Mouse (Mus musculus): ENCODE data around the gene Cd209e. TPM values are rescaled to one million over a fixed set of nuclear protein-coding genes. Genes with fewer than 3 reads are reported as not detected.
"Not testable (repeated sequence)": the region's sequence is repeated elsewhere in the genome, so short reads cannot be mapped to it uniquely, and the experiment has no call there.

The Cd209e gene
- polyA plus RNA-seq (2011; ENCODE audit: insufficient read length, low read depth, missing spikeins): not detected in 2 replicates

GRCm38 (mm10) chr8:3854209-3854608, at the start of gene Cd209e:
Gene Cd209e, minus strand, starts transcription at chr8:3854309.
- Histone ChIP-seq H3K4me3 (ENCODE audit: insufficient read depth, low read length) (no peak within 1 kb of the TSS), H3K27ac (ENCODE audit: insufficient read depth, low read length) (no peak within 1 kb of the TSS), H3K4me1 (ENCODE audit: control insufficient read depth, insufficient read depth, low read length) (no peaks in the 10 kb centered on the region)
- TF ChIP-seq CTCF (IDR thresholded peaks at IDR 0.05; ENCODE audit: borderline replicate concordance, insufficient read depth, low read length) (no peak), POLR2A (IDR thresholded peaks at IDR 0.05; ENCODE audit: low read depth, low read length) (no peak)

- Histone ChIP-seq H3K27ac (ENCODE audit: insufficient read depth, low read length) (no peak within 1 kb of the TSS), H3K4me3 (ENCODE audit: insufficient read depth, low read length) (no peak within 1 kb of the TSS), H3K4me1 (ENCODE audit: control insufficient read depth, insufficient read depth, low read length) (no peaks in the 10 kb centered on the region)
- TF ChIP-seq POLR2A (IDR thresholded peaks at IDR 0.05; ENCODE audit: low read depth, low read length) (no peak), CTCF (IDR thresholded peaks at IDR 0.05; ENCODE audit: borderline replicate concordance, insufficient read depth, low read length) (no peak)
Observed at GRCm38 (mm10) chr8:3878455-3878854, 24.3 kb upstream of the Cd209e start, which contains the start of gene Cd209d. Gene Cd209d, minus strand, starts transcription at chr8:3878555.

DNA sequence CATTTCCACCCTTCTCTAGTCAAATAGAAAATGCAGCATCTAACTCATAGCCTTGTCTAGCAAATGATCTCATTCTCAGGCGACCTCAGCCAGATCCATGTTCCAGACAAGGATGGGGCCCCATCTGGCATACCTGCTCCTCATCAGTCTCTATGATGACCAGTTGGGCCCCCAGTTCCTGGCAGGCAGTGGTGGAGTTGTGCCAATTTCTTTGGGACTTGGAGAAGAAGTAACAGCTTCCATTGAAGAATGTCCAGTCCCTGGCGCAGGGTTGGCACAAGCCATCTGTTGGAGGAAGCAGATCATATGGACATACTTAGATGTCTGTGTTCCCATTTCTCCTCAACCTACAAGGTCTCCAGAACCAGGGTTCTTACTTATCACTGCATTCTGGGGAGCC, 22.0 kb upstream of the Cd209e start:
- no peak overlapping the region for H3K4me3 ChIP-seq (ENCODE audit: insufficient read depth, low read length)
- H3K4me1 ChIP-seq (ENCODE audit: control insufficient read depth, insufficient read depth, low read length): no peaks in the 10 kb centered on the region
- TF ChIP-seq POLR2A (IDR thresholded peaks at IDR 0.05; ENCODE audit: low read depth, low read length): no peak
- no peak for TF ChIP-seq CTCF (IDR thresholded peaks at IDR 0.05; ENCODE audit: borderline replicate concordance, insufficient read depth, low read length)
- H3K27ac ChIP-seq (ENCODE audit: insufficient read depth, low read length): no peak overlapping the region

GRCm38 (mm10) chr8:3862736-3863135, 8.6 kb upstream of the Cd209e start:
- not testable (repeated sequence) for H3K27ac ChIP-seq (ENCODE audit: insufficient read depth, low read length); H3K4me3 ChIP-seq (ENCODE audit: insufficient read depth, low read length); H3K4me1 ChIP-seq (ENCODE audit: control insufficient read depth, insufficient read depth, low read length)

GRCm38 (mm10) chr8:3803091-3803490, 51.0 kb downstream of the Cd209e start:
- Histone ChIP-seq H3K27ac (ENCODE audit: insufficient read depth, low read length) (no peak overlapping the region), H3K4me1 (ENCODE audit: control insufficient read depth, insufficient read depth, low read length) (no peaks in the 10 kb centered on the region), H3K4me3 (ENCODE audit: insufficient read depth, low read length) (no peak overlapping the region)
- TF ChIP-seq CTCF (IDR thresholded peaks at IDR 0.05; ENCODE audit: borderline replicate concordance, insufficient read depth, low read length): no peak
- TF ChIP-seq POLR2A (IDR thresholded peaks at IDR 0.05; ENCODE audit: low read depth, low read length): no peak

Other genes starting within 250 kb of the Cd209e start
- gene Xab2, start 233.0 kb downstream of the Cd209e start, polyA plus RNA-seq (2011; ENCODE audit: insufficient read length, low read depth, missing spikeins): 21.7 and 25.0 TPM in 2 replicates
- gene Pet100, start 232.8 kb downstream of the Cd209e start, polyA plus RNA-seq (2011; ENCODE audit: insufficient read length, low read depth, missing spikeins): 73.1 and 80.7 TPM in 2 replicates
- not detected in 2 replicates for gene Pcp2, start 228.8 kb downstream of the Cd209e start, polyA plus RNA-seq (2011; ENCODE audit: insufficient read length, low read depth, missing spikeins)
- gene Stxbp2, start 223.4 kb downstream of the Cd209e start, polyA plus RNA-seq (2011; ENCODE audit: insufficient read length, low read depth, missing spikeins): 29.7 and 34.7 TPM in 2 replicates
- not detected in 2 replicates for gene Retn, start 198.5 kb downstream of the Cd209e start, polyA plus RNA-seq (2011; ENCODE audit: insufficient read length, low read depth, missing spikeins)
- gene Mcemp1, start 188.6 kb downstream of the Cd209e start, polyA plus RNA-seq (2011; ENCODE audit: insufficient read length, low read depth, missing spikeins): not detected in 2 replicates
- 2.7 and 3.3 TPM in 2 replicates for gene Fcor, start 181.9 kb downstream of the Cd209e start, polyA plus RNA-seq (2011; ENCODE audit: insufficient read length, low read depth, missing spikeins)
- gene Trappc5, start 178.0 kb downstream of the Cd209e start, polyA plus RNA-seq (2011; ENCODE audit: insufficient read length, low read depth, missing spikeins): 15.7 and 16.6 TPM in 2 replicates
- not detected in 2 replicates for gene Fcer2a, start 160.1 kb downstream of the Cd209e start, polyA plus RNA-seq (2011; ENCODE audit: insufficient read length, low read depth, missing spikeins)
- gene Clec4g, start 133.7 kb downstream of the Cd209e start, polyA plus RNA-seq (2011; ENCODE audit: insufficient read length, low read depth, missing spikeins): not detected in 2 replicates
- gene Cd209a, start 105.3 kb downstream of the Cd209e start, polyA plus RNA-seq (2011; ENCODE audit: insufficient read length, low read depth, missing spikeins): not detected in 2 replicates
- not detected in 2 replicates for gene Cd209d, start 24.2 kb upstream of the Cd209e start, polyA plus RNA-seq (2011; ENCODE audit: insufficient read length, low read depth, missing spikeins)
- gene Cd209b, start 72.5 kb upstream of the Cd209e start, polyA plus RNA-seq (2011; ENCODE audit: insufficient read length, low read depth, missing spikeins): not detected in 2 replicates
- not detected in 2 replicates for gene Cd209c, start 100.4 kb upstream of the Cd209e start, polyA plus RNA-seq (2011; ENCODE audit: insufficient read length, low read depth, missing spikeins)

Measured in embryonic fibroblast, embryonic 13.5 days (primary cell).